Mouse (Mus musculus): Measurements from ENCODE around the gene Rtn4rl2. TPM values are rescaled to one million over a fixed set of nuclear protein-coding genes. Genes with fewer than 3 reads are reported as not detected.

Gene Rtn4rl2
- polyA plus RNA-seq, 1 experiment from 2014 or later: 1.4 TPM

- no peaks in the 10 kb centered on the region for H3K27me3 ChIP-seq (ENCODE audit: low read depth, poor library complexity, severe bottlenecking)
- H3K27ac ChIP-seq (replicated peaks): no peak overlapping the region
- no peak for DNase-seq (ENCODE audit: low spot score)
- no peak overlapping the region for H3K4me3 ChIP-seq
- peaks cover 86% of the 10 kb centered on the region for H3K36me3 ChIP-seq
- 100% methylated on average over 1 of the region's 1 CpGs for WGBS
- H3K4me1 ChIP-seq: no peaks in the 10 kb centered on the region
- no peaks in the 10 kb centered on the region for H3K9me3 ChIP-seq (replicated peaks)
Measured at GRCm38 (mm10) chr2:84858551-84858950, 28.0 kb downstream of the Rtn4rl2 start.

DNA sequence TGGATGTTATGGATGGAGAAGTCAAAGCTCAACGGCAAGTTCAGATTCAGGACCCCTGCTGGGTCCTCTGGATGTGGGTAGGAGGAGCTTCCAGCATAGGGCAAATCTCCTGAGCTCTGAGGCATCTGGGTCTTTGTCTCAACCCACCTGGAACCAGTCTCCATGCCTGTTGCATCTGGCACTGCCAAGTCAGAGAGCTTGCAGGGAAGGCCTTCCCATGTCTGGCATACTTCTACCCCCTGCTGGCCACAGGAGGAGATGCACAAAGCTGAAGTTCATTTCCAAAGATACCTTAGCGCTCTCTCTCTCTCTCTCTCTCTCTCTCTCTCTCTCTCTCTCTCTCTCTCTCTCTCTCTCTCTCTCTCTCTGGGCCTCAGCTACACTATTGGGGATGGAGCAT lies 30.8 kb downstream of the Rtn4rl2 start:
- Histone ChIP-seq H3K4me3 (no peak overlapping the region), H3K9me3 (replicated peaks) (no peaks in the 10 kb centered on the region), H3K36me3 (peaks cover 83% of the 10 kb centered on the region), H3K4me1 (peaks cover 11% of the 10 kb centered on the region), H3K27me3 (ENCODE audit: low read depth, poor library complexity, severe bottlenecking) (no peaks in the 10 kb centered on the region), H3K27ac (replicated peaks) (no peak overlapping the region)
- peak; percentile 49 for DNase-seq (ENCODE audit: low spot score)
- 81% methylated on average over 2 of the region's 2 CpGs for WGBS

- WGBS: 30% methylated on average over 23 of the region's 23 CpGs
- Histone ChIP-seq H3K4me1 (peaks cover 21% of the 10 kb centered on the region), H3K36me3 (peaks cover 85% of the 10 kb centered on the region), H3K27ac (replicated peaks) (0 out of 2 replicates have a peak overlapping the region, but pooled peaks have one; percentile 6), H3K27me3 (ENCODE audit: low read depth, poor library complexity, severe bottlenecking) (no peaks in the 10 kb centered on the region), H3K9me3 (replicated peaks) (no peaks in the 10 kb centered on the region), H3K4me3 (0 out of 2 replicates have a peak overlapping the region, but pooled peaks have one; percentile 22)
- DNase-seq (ENCODE audit: low spot score): peak; percentile 76
Measured at GRCm38 (mm10) chr2:84851130-84852040, 35.1 kb downstream of the Rtn4rl2 start.

- Histone ChIP-seq H3K36me3 (peaks cover 86% of the 10 kb centered on the region), H3K4me1 (peaks cover 21% of the 10 kb centered on the region), H3K9me3 (replicated peaks) (no peaks in the 10 kb centered on the region), H3K4me3 (0 out of 2 replicates have a peak overlapping the region, but pooled peaks have one; percentile 22), H3K27me3 (ENCODE audit: low read depth, poor library complexity, severe bottlenecking) (no peaks in the 10 kb centered on the region), H3K27ac (replicated peaks) (0 out of 2 replicates have a peak overlapping the region, but pooled peaks have one; percentile 6)
- WGBS: 60% methylated on average over 7 of the region's 7 CpGs
- no peak for DNase-seq (ENCODE audit: low spot score)
Measured at GRCm38 (mm10) chr2:84850407-84851129, 35.9 kb downstream of the Rtn4rl2 start.

- H3K27me3 ChIP-seq (ENCODE audit: low read depth, poor library complexity, severe bottlenecking): no peaks in the 10 kb centered on the region
Measured at GRCm38 (mm10) chr2:84845226-84845625, 41.3 kb downstream of the Rtn4rl2 start.

GRCm38 (mm10) chr2:84843654-84844053 lies 42.9 kb downstream of the Rtn4rl2 start:
- H3K9me3 ChIP-seq (replicated peaks): no peaks in the 10 kb centered on the region
- H3K4me1 ChIP-seq: peaks cover 35% of the 10 kb centered on the region
- H3K27ac ChIP-seq (replicated peaks): no peak overlapping the region
- peaks cover 9% of the 10 kb centered on the region for H3K27me3 ChIP-seq (ENCODE audit: low read depth, poor library complexity, severe bottlenecking)
- H3K4me3 ChIP-seq: no peak overlapping the region
- no peak for DNase-seq (ENCODE audit: low spot score)
- H3K36me3 ChIP-seq: peaks cover 47% of the 10 kb centered on the region
- WGBS: 86% methylated on average over 6 of the region's 6 CpGs

More at GRCm38 (mm10) chr2:84845226-84845625, 41.3 kb downstream of the Rtn4rl2 start:
- Histone ChIP-seq H3K27ac (replicated peaks) (no peak overlapping the region), H3K9me3 (replicated peaks) (no peaks in the 10 kb centered on the region), H3K36me3 (peaks cover 63% of the 10 kb centered on the region), H3K4me3 (no peak overlapping the region), H3K4me1 (peaks cover 25% of the 10 kb centered on the region)
- no peak for DNase-seq (ENCODE audit: low spot score)
- 87% methylated on average over 1 of the region's 1 CpGs for WGBS

DNA sequence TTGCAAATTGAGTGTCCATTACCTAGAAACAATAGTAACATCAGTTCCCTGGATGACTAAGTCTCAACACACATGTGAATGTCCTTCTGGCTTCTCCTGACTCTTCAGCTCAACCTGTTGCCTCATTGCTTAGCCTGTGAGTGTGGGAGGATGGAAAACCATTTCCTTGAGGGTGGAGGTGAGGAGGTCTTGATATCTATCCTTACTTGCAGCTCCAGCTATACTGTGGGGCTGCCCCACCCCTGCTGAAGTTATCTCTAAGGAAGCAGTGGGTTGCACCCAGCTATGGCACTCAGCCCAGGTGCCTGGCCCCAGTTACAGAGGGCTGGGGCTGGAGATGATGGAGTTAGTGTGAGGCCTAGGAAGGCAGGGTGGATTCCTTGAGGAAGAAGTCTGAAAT lies 44.6 kb downstream of the Rtn4rl2 start:
- peaks cover 40% of the 10 kb centered on the region for H3K4me1 ChIP-seq

DNA sequence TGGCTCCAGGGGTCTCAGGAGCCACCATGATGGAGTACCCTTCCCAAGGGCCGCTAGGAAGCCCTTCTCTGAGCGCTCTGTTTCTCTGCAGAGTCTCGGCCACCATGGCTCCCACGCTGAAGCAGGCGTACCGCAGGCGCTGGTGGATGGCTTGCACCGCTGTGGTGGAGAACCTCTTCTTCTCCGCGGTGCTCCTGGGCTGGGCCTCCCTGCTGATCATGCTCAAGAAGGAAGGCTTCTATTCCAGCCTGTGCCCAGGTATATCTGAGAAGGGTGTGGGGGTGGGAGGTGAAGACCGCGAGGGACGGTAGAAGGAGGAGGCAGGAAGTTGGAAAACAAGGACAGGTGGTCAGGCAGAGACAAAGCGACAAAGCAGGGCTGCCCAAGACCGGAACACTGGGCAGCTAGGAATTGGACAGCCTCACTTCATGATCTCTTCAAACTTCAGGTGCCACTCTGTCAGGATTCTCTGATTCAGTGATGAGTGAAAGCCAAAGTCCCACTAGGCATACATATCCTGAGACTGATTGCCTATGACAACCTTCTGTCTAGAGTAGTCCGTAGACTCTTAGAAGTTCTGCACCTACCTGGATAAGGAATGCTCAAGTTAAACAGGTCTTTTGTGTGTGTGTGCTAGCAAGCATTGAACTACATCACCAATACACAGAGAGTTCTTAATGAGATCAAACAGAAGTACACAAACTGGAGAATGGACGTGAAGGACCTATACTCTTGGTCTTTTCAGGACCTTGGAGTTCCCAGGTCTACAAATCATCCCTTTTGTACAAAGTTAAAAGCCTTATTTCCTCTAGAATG lies 45.6 kb downstream of the Rtn4rl2 start:
- H3K4me1 ChIP-seq: peaks cover 40% of the 10 kb centered on the region

More for the DNA sequence above, 44.6 kb downstream of the Rtn4rl2 start:
- no peak for DNase-seq (ENCODE audit: low spot score)
- H3K4me3 ChIP-seq: peak overlapping the region; percentile 80
- no peak overlapping the region for H3K27ac ChIP-seq (replicated peaks)
- peaks cover 26% of the 10 kb centered on the region for H3K27me3 ChIP-seq (ENCODE audit: low read depth, poor library complexity, severe bottlenecking)
- no peaks in the 10 kb centered on the region for H3K9me3 ChIP-seq (replicated peaks)
- H3K36me3 ChIP-seq: peaks cover 32% of the 10 kb centered on the region

DNA sequence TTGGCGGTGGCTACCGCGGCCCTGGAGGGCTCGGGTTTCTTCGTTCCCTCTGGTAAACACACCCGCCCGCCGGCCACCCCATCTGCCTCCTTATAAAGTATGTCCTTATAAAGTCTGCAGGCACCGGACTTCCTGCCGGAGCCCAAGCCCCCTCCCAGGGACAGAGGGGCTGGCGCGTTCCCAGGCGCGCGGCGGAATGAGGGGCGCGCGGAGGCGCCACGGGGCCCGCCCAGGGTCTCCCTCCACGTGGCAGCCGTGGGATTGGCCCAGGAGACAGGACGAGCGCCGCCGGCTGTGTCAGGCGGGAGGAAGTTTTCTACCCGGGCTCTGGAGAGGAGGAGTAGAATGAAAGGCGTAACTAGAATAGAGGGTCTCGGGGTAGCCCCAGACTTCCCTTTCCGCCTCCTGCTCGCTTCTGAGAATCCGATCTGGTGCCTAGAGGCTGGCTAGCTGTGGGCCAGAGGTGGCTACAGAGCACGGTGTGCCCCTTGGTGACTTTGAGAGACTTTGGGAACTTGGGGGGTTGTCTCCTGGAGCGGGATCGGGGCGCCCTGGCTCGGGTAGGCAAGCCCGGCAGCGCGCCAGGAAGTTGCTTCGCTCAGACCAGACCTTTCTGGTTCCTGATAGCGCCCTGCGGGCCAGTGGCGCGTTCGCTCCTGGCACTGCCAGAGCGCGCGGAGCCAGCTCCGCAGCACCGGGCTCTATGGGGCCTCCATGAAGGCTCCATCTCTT lies 46.3 kb downstream of the Rtn4rl2 start:
- Histone ChIP-seq H3K4me1 (peaks cover 40% of the 10 kb centered on the region), H3K27ac (replicated peaks) (peak overlapping the region; percentile 93), H3K36me3 (peaks cover 16% of the 10 kb centered on the region), H3K4me3 (peak overlapping the region; percentile 80), H3K27me3 (ENCODE audit: low read depth, poor library complexity, severe bottlenecking) (peaks cover 38% of the 10 kb centered on the region), H3K9me3 (replicated peaks) (no peaks in the 10 kb centered on the region)
- WGBS: under 1% methylated on average over 54 of the region's 54 CpGs
- peak; percentile 86 for DNase-seq (ENCODE audit: low spot score)

More for the DNA sequence above, 45.6 kb downstream of the Rtn4rl2 start:
- Histone ChIP-seq H3K4me3 (peak overlapping the region; percentile 80), H3K27ac (replicated peaks) (peak overlapping the region; percentile 93), H3K9me3 (replicated peaks) (no peaks in the 10 kb centered on the region), H3K27me3 (ENCODE audit: low read depth, poor library complexity, severe bottlenecking) (peaks cover 34% of the 10 kb centered on the region), H3K36me3 (peaks cover 23% of the 10 kb centered on the region)
- WGBS: 10% methylated on average over 17 of the region's 17 CpGs
- DNase-seq (ENCODE audit: low spot score): no peak

- Histone ChIP-seq H3K4me3 (peak overlapping the region; percentile 80), H3K36me3 (peaks cover 8% of the 10 kb centered on the region; the same call in 1 of the 2 replicates), H3K4me1 (peaks cover 40% of the 10 kb centered on the region), H3K9me3 (replicated peaks) (no peaks in the 10 kb centered on the region), H3K27me3 (ENCODE audit: low read depth, poor library complexity, severe bottlenecking) (peaks cover 38% of the 10 kb centered on the region), H3K27ac (replicated peaks) (peak overlapping the region; percentile 93)
- DNase-seq (ENCODE audit: low spot score): peak; percentile 46
- WGBS: under 1% methylated on average over 47 of the region's 47 CpGs
Measured at GRCm38 (mm10) chr2:84838993-84839980, 47.2 kb downstream of the Rtn4rl2 start.

DNA sequence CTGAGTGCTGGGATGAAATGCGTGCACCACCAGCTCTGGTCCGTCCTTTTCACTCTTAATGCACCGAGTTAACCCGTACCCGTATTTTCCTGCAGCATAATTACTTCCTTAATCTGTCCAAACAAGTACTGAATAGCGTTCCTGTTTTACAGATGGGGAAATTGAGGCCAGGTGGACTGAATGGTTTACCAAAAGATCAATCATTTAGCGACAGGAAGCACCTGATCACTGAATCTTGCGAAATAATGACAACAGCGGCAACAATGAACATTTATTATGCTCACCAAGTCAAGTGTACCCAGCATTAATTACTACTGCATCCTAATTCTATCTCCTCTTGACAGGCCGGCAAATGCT lies 47.9 kb downstream of the Rtn4rl2 start, which contains the start of gene Slc43a1:
Gene Slc43a1 (plus strand): TSS at position 258 of the 357 bp plus-strand sequence.
- H3K27ac ChIP-seq (replicated peaks): peak within 1 kb of the TSS; percentile 93
- DNase-seq (ENCODE audit: low spot score): no peak

More for the DNA sequence above, 47.9 kb downstream of the Rtn4rl2 start, which contains the start of gene Slc43a1:
- Histone ChIP-seq H3K27me3 (ENCODE audit: low read depth, poor library complexity, severe bottlenecking) (peaks cover 38% of the 10 kb centered on the region), H3K9me3 (replicated peaks) (no peaks in the 10 kb centered on the region), H3K4me3 (peak within 1 kb of the TSS; percentile 80), H3K36me3 (peaks cover under 1% of the 10 kb centered on the region; the same call in 1 of the 2 replicates), H3K4me1 (peaks cover 40% of the 10 kb centered on the region)
- WGBS: 21% methylated on average over 10 of the region's 10 CpGs

All from midbrain, embryonic 10.5 days (tissue).